Mouse (Mus musculus): ENCODE measurements at regions not wholly inside any gene's neighbourhood (a gene's known extent, or its start where the extent isn't known, plus 50 kb on each side); places are given as distances from the start of the nearest gene placed in this dataset.

- no peak for ATAC-seq (replicated peaks; ENCODE audit: low read depth, poor library complexity, severe bottlenecking)
These were observed 1039.5 kb upstream of the Ddx18 start for GRCm38 (mm10) chr1:122607309-122607708.

- no peak for ATAC-seq (replicated peaks; ENCODE audit: low read depth, poor library complexity, severe bottlenecking)
These were observed 1008.2 kb upstream of the Ddx18 start for GRCm38 (mm10) chr1:122575954-122576353.

- ATAC-seq (replicated peaks; ENCODE audit: low read depth, poor library complexity, severe bottlenecking), result no peak
These were observed 983.8 kb upstream of the Ddx18 start for GRCm38 (mm10) chr1:122551596-122551995.

- ATAC-seq (replicated peaks; ENCODE audit: low read depth, poor library complexity, severe bottlenecking), result no peak
These were observed 941.8 kb upstream of the Ddx18 start for GRCm38 (mm10) chr1:122509580-122509979.

GRCm38 (mm10) chr1:122501707-122502106, 933.9 kb upstream of the Ddx18 start:
- ATAC-seq (replicated peaks; ENCODE audit: low read depth, poor library complexity, severe bottlenecking), result no peak

GRCm38 (mm10) chr1:122478003-122478402, 910.2 kb upstream of the Ddx18 start:
- no peak for ATAC-seq (replicated peaks; ENCODE audit: low read depth, poor library complexity, severe bottlenecking)

- ATAC-seq (replicated peaks; ENCODE audit: low read depth, poor library complexity, severe bottlenecking), result no peak
These were observed 896.1 kb upstream of the Ddx18 start for GRCm38 (mm10) chr1:122463931-122464330.

GRCm38 (mm10) chr1:122459056-122459455, 891.3 kb upstream of the Ddx18 start:
- ATAC-seq (replicated peaks; ENCODE audit: low read depth, poor library complexity, severe bottlenecking), result no peak

GRCm38 (mm10) chr1:122454881-122455280, 887.1 kb upstream of the Ddx18 start:
- ATAC-seq (replicated peaks; ENCODE audit: low read depth, poor library complexity, severe bottlenecking), result no peak

- no peak for ATAC-seq (replicated peaks; ENCODE audit: low read depth, poor library complexity, severe bottlenecking)
These were observed 885.8 kb upstream of the Ddx18 start for GRCm38 (mm10) chr1:122453617-122454016.

GRCm38 (mm10) chr1:122439358-122439757, 871.6 kb upstream of the Ddx18 start:
- no peak for ATAC-seq (replicated peaks; ENCODE audit: low read depth, poor library complexity, severe bottlenecking)

- no peak for ATAC-seq (replicated peaks; ENCODE audit: low read depth, poor library complexity, severe bottlenecking)
These were observed 855.7 kb upstream of the Ddx18 start for GRCm38 (mm10) chr1:122423503-122423902.

- ATAC-seq (replicated peaks; ENCODE audit: low read depth, poor library complexity, severe bottlenecking), result no peak
These were observed 828.6 kb upstream of the Ddx18 start for GRCm38 (mm10) chr1:122396342-122396741.

- ATAC-seq (replicated peaks; ENCODE audit: low read depth, poor library complexity, severe bottlenecking), result no peak
These were observed 826.0 kb upstream of the Ddx18 start for GRCm38 (mm10) chr1:122393660-122394355.

- peak; percentile 89 for ATAC-seq (replicated peaks; ENCODE audit: low read depth, poor library complexity, severe bottlenecking)
These were observed 789.2 kb upstream of the Ddx18 start for GRCm38 (mm10) chr1:122357015-122357414.

- no peak for ATAC-seq (replicated peaks; ENCODE audit: low read depth, poor library complexity, severe bottlenecking)
These were observed 783.7 kb upstream of the Ddx18 start for GRCm38 (mm10) chr1:122351530-122351929.

GRCm38 (mm10) chr1:122333267-122333666, 765.5 kb upstream of the Ddx18 start:
- no peak for ATAC-seq (replicated peaks; ENCODE audit: low read depth, poor library complexity, severe bottlenecking)

- no peak for ATAC-seq (replicated peaks; ENCODE audit: low read depth, poor library complexity, severe bottlenecking)
These were observed 760.5 kb upstream of the Ddx18 start for GRCm38 (mm10) chr1:122328276-122328675.
